Mouse (Mus musculus) layer of hippocampus, postnatal 14 days (tissue): ENCODE measurements around the gene Ism2. TPM values are rescaled to one million over a fixed set of nuclear protein-coding genes. Genes with fewer than 3 reads are reported as not detected.
"Not testable (repeated sequence)": the region's sequence is repeated elsewhere in the genome, so short reads cannot be mapped to it uniquely, and the experiment has no call there.

Experiments
- DNase-seq, 2 experiments: peaks; one replicate each; pipeline ENCODE4 v3.0.0; 2021 to 2022; ENCODE audit warnings: low spot score in 2 of 2, mixed read lengths in 1 of 2
- long read RNA-seq, 2 experiments: library from polyadenylated mRNA; stranded (forward); transcript quantifications; one replicate each; pipeline ENCODE4 v2.0.0; 2021
- total RNA-seq, 2 experiments: library from RNA; stranded (reverse); gene quantifications; 2 replicates each; pipeline ENCODE4 v1.2.3; 2021

Gene Ism2
- under 1 TPM; 0.52 to 0.60 TPM for total RNA-seq
- long read RNA-seq, experiment 1, partial matches to known transcripts, result 0 of 1 reads
- long read RNA-seq, experiment 1, other reads (novel, unspliced or antisense), result 0 of 1 reads
- long read RNA-seq, experiment 2, result 0 reads

GRCm38 (mm10) chr12:87299657-87300440 is at the start of gene Ism2:
Ism2 (minus strand) TSS chr12:87299705.
- DNase-seq, result peak in 1 of 2 experiments; percentile 6

- no peak for DNase-seq
These were observed 48.5 kb upstream of the Ism2 start for GRCm38 (mm10) chr12:87348029-87348428.

- DNase-seq, result no peak
These were observed 48.0 kb upstream of the Ism2 start for GRCm38 (mm10) chr12:87347511-87347910.

- no peak for DNase-seq
These were observed 43.6 kb upstream of the Ism2 start for GRCm38 (mm10) chr12:87343084-87343605.

- no peak for DNase-seq
These were observed 38.6 kb upstream of the Ism2 start for GRCm38 (mm10) chr12:87338082-87338481.

GRCm38 (mm10) chr12:87334886-87335285 is 35.4 kb upstream of the Ism2 start:
- peak in 1 of 2 experiments; percentile 61 for DNase-seq

- no peak for DNase-seq
These were observed 34.3 kb upstream of the Ism2 start for GRCm38 (mm10) chr12:87333794-87334193.

- no peak for DNase-seq
These were observed 33.0 kb upstream of the Ism2 start for GRCm38 (mm10) chr12:87332511-87332910.

- no peak for DNase-seq
These were observed 32.4 kb upstream of the Ism2 start for GRCm38 (mm10) chr12:87331908-87332307.

GRCm38 (mm10) chr12:87331053-87331456 is 31.6 kb upstream of the Ism2 start:
- peak in 1 of 2 experiments; percentile 29 for DNase-seq

GRCm38 (mm10) chr12:87330213-87330612 is 30.7 kb upstream of the Ism2 start:
- DNase-seq, result no peak

GRCm38 (mm10) chr12:87328025-87328424 is 28.5 kb upstream of the Ism2 start:
- DNase-seq, result no peak

GRCm38 (mm10) chr12:87327610-87328009 is 28.1 kb upstream of the Ism2 start:
- DNase-seq, result no peak

GRCm38 (mm10) chr12:87325452-87325851 is 25.9 kb upstream of the Ism2 start:
- DNase-seq, result no peak

GRCm38 (mm10) chr12:87319229-87319628 is 19.7 kb upstream of the Ism2 start:
- no peak for DNase-seq

GRCm38 (mm10) chr12:87317951-87318350 is 18.4 kb upstream of the Ism2 start:
- DNase-seq, result no peak

- DNase-seq, result no peak
These were observed 13.6 kb upstream of the Ism2 start for GRCm38 (mm10) chr12:87313098-87313497.

GRCm38 (mm10) chr12:87306584-87306844 is 7.0 kb upstream of the Ism2 start:
- not testable (repeated sequence) for DNase-seq

- DNase-seq, result peak in 1 of 2 experiments; percentile 6
These were observed 6.5 kb upstream of the Ism2 start for GRCm38 (mm10) chr12:87305767-87306583.

GRCm38 (mm10) chr12:87301189-87301588 is 1.7 kb upstream of the Ism2 start:
- no peak for DNase-seq

GRCm38 (mm10) chr12:87300441-87300690 is 861 bp upstream of the Ism2 start:
- no peak for DNase-seq

- no peak for DNase-seq
These were observed 358 bp downstream of the Ism2 start for GRCm38 (mm10) chr12:87299037-87299656.
